Mouse (Mus musculus) liver, embryonic 14.5 days (tissue): ENCODE data around the gene Tmem127.

Experiments
- CTCF ChIP-seq: IDR thresholded peaks from 2 replicates; pipeline ENCODE4 v1.5.1; 2016; ENCODE audit warnings: antibody characterized with exemption, low read depth, control low read depth
- EP300 ChIP-seq: IDR thresholded peaks from 2 replicates; pipeline ENCODE4 v1.6.1; 2016; ENCODE audit warnings: antibody characterized with exemption, low read depth

DNA sequence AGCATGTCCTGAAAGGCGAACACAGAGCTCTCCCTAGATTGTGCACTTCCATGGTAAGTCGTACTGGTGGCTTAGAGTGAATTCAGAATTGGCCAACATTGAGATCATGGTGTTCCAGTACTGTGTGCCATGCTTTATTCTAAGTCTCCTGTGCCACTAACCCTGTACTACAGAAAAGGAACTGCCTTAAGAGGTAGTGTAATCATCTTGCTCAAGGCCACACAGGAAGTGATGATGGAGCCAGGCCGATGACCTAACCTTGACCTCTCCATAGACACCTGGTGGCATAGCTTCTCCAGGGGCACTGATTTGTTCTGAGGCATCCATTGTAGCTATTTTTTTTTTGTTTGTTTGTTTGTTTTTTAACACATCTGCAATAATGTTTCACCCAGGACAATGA lies 54.2 kb downstream of the Tmem127 start:
- TF ChIP-seq CTCF (no peak), EP300 (no peak)
